Mouse (Mus musculus): ENCODE data around the gene Serpina11. TPM values are rescaled to one million over a fixed set of nuclear protein-coding genes. Genes with fewer than 3 reads are reported as not detected.

Gene Serpina11
- total and polyA plus RNA-seq, 3 experiments: not detected

DNA sequence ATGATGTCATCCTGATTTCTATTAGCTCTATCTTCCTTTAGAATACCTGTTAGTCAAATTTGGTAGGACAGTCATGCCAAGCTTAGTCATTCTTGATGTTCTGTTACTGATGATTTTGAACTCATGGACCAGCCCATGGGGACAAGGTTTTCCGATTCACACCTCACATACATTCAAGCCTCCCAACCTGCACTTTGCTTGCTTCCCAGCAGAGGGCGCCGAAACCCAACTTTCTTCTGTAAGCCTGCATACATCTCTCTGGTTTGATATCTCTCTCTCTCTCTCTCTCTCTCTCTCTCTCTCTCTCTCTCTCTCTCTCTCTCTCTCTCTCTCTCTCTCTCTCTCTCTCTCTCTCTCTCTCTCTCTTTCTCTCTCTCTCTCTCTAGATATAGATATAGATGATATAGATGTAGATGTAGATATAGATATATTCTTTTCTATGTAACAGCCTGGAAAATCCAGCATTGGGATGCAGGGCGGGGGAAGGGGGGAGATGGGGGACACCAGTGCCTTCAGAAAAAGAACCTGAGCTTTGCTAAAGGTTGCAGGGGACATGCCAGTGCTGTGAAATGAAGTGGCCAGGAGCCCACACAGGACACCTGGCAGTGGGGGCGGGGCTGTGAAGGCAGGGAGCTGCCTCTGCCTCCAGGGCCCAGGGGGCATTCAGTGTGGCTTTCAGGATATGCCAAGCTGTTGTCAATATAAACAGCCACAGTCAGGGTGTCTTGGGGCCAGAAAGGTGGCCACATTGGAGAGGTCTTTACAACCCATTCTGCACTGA lies 5.7 kb upstream of the Serpina11 start:
- H3K9me3 ChIP-seq (replicated peaks): peaks cover 75% of the 10 kb centered on the region
- H3K4me3 ChIP-seq (ENCODE audit: low read depth, low read length): no peak overlapping the region
- TF ChIP-seq CTCF (IDR thresholded peaks at IDR 0.05; ENCODE audit: low read depth, low read length) (peak; percentile 53), TAL1 (conservative IDR thresholded peaks at IDR 0.05; ENCODE audit: low read depth, low read length) (no peak)
- DNase-seq (ENCODE audit: low spot score): no peak
- ATAC-seq (ENCODE audit: extremely low read depth, insufficient number of reproducible peaks, low FRiP score, poor library complexity, severe bottlenecking): no peak
- no peaks in the 10 kb centered on the region for H3K36me3 ChIP-seq (replicated peaks)
- H3K4me1 ChIP-seq (ENCODE audit: insufficient read depth, low read depth, low read length): no peaks in the 10 kb centered on the region
- no peaks in the 10 kb centered on the region for H3K27me3 ChIP-seq (ENCODE audit: insufficient read depth, low read length)

DNA sequence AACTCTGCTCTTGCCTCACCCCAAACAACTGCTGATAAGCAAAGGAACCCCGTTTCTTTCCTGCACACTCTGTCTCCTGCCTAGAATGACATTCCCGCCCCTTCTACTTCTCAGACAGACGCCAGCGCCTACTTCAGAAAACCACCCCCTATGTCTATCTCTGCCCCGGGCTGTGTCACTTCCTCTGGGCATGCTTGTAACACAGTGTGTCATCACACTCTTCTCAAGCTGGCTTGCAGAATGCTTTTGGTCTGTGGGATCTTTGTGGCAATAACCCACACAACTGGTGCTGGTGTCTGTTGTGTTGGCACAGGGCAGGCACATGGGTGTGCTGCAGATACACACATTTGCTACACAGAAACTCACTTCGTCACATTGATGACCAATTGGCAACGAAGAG lies 3.2 kb upstream of the Serpina11 start:
- DNase-seq (ENCODE audit: low spot score) (no peak), ATAC-seq (ENCODE audit: extremely low read depth, insufficient number of reproducible peaks, low FRiP score, poor library complexity, severe bottlenecking) (no peak)
- Histone ChIP-seq H3K4me1 (ENCODE audit: insufficient read depth, low read depth, low read length) (no peaks in the 10 kb centered on the region), H3K4me3 (ENCODE audit: low read depth, low read length) (no peak overlapping the region), H3K36me3 (replicated peaks) (no peaks in the 10 kb centered on the region), H3K9me3 (replicated peaks) (peaks cover 84% of the 10 kb centered on the region), H3K27me3 (ENCODE audit: insufficient read depth, low read length) (no peaks in the 10 kb centered on the region)
- TF ChIP-seq CTCF (IDR thresholded peaks at IDR 0.05; ENCODE audit: low read depth, low read length): no peak
- TF ChIP-seq POLR2AphosphoS5 (IDR thresholded peaks at IDR 0.05; ENCODE audit: insufficient replicate concordance, low read depth, low read length): no peak
- TF ChIP-seq TAL1 (conservative IDR thresholded peaks at IDR 0.05; ENCODE audit: low read depth, low read length): no peak
- TF ChIP-seq GATA2 (IDR thresholded peaks at IDR 0.05; ENCODE audit: borderline replicate concordance, low read depth, low read length): no peak
- TF ChIP-seq GATA1 (IDR thresholded peaks at IDR 0.05; ENCODE audit: borderline replicate concordance, low read length): no peak

DNA sequence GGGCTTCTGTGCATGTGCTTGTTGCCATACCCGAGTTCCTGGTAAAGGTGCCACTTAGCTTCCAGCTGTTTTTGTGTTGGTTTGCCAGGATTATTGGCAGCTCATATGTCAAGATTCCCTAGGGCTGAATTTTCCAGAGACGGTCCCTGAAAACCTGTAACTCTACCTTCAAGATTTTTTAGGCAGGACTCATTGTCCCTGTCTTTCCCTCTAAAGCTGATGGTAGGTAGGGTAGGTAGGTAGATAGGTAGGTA lies 316 bp downstream of the Serpina11 start:
- ATAC-seq (ENCODE audit: extremely low read depth, insufficient number of reproducible peaks, low FRiP score, poor library complexity, severe bottlenecking) (no peak), DNase-seq (ENCODE audit: low spot score) (no peak)
- TF ChIP-seq POLR2AphosphoS5 (IDR thresholded peaks at IDR 0.05; ENCODE audit: insufficient replicate concordance, low read depth, low read length) (no peak), GATA2 (IDR thresholded peaks at IDR 0.05; ENCODE audit: borderline replicate concordance, low read depth, low read length) (no peak), TAL1 (conservative IDR thresholded peaks at IDR 0.05; ENCODE audit: low read depth, low read length) (no peak), CTCF (IDR thresholded peaks at IDR 0.05; ENCODE audit: low read depth, low read length) (no peak), GATA1 (IDR thresholded peaks at IDR 0.05; ENCODE audit: borderline replicate concordance, low read length) (no peak)
- Histone ChIP-seq H3K4me3 (ENCODE audit: low read depth, low read length) (no peak overlapping the region), H3K9me3 (replicated peaks) (peaks cover 80% of the 10 kb centered on the region), H3K27me3 (ENCODE audit: insufficient read depth, low read length) (no peaks in the 10 kb centered on the region; the same call in 1 of the 2 replicates), H3K4me1 (ENCODE audit: insufficient read depth, low read depth, low read length) (no peaks in the 10 kb centered on the region), H3K36me3 (replicated peaks) (no peaks in the 10 kb centered on the region)

- ATAC-seq (ENCODE audit: extremely low read depth, insufficient number of reproducible peaks, low FRiP score, poor library complexity, severe bottlenecking) (no peak), DNase-seq (ENCODE audit: low spot score) (no peak)
- Histone ChIP-seq H3K9me3 (replicated peaks) (peaks cover 79% of the 10 kb centered on the region), H3K36me3 (replicated peaks) (no peaks in the 10 kb centered on the region), H3K4me3 (ENCODE audit: low read depth, low read length) (no peak overlapping the region), H3K27me3 (ENCODE audit: insufficient read depth, low read length) (no peaks in the 10 kb centered on the region; the same call in 1 of the 2 replicates), H3K4me1 (ENCODE audit: insufficient read depth, low read depth, low read length) (no peaks in the 10 kb centered on the region)
- TF ChIP-seq TAL1 (conservative IDR thresholded peaks at IDR 0.05; ENCODE audit: low read depth, low read length) (no peak), POLR2AphosphoS5 (IDR thresholded peaks at IDR 0.05; ENCODE audit: insufficient replicate concordance, low read depth, low read length) (no peak), GATA2 (IDR thresholded peaks at IDR 0.05; ENCODE audit: borderline replicate concordance, low read depth, low read length) (no peak), CTCF (IDR thresholded peaks at IDR 0.05; ENCODE audit: low read depth, low read length) (no peak), GATA1 (IDR thresholded peaks at IDR 0.05; ENCODE audit: borderline replicate concordance, low read length) (no peak)
Measured at GRCm38 (mm10) chr12:103988754-103989513, 823 bp downstream of the Serpina11 start.

GRCm38 (mm10) chr12:103985868-103986267 lies 3.9 kb downstream of the Serpina11 start:
- no peak for TF ChIP-seq CTCF (IDR thresholded peaks at IDR 0.05; ENCODE audit: low read depth, low read length)
- no peak for TF ChIP-seq GATA2 (IDR thresholded peaks at IDR 0.05; ENCODE audit: borderline replicate concordance, low read depth, low read length)
- no peak for TF ChIP-seq POLR2AphosphoS5 (IDR thresholded peaks at IDR 0.05; ENCODE audit: insufficient replicate concordance, low read depth, low read length)
- no peak for TF ChIP-seq GATA1 (IDR thresholded peaks at IDR 0.05; ENCODE audit: borderline replicate concordance, low read length)
- no peak for TF ChIP-seq TAL1 (conservative IDR thresholded peaks at IDR 0.05; ENCODE audit: low read depth, low read length)
- peaks cover 81% of the 10 kb centered on the region for H3K9me3 ChIP-seq (replicated peaks)
- no peaks in the 10 kb centered on the region for H3K4me1 ChIP-seq (ENCODE audit: insufficient read depth, low read depth, low read length)
- H3K36me3 ChIP-seq (replicated peaks): no peaks in the 10 kb centered on the region
- no peak overlapping the region for H3K4me3 ChIP-seq (ENCODE audit: low read depth, low read length)
- H3K27me3 ChIP-seq (ENCODE audit: insufficient read depth, low read length): no peaks in the 10 kb centered on the region; the same call in 1 of the 2 replicates
- ATAC-seq (ENCODE audit: extremely low read depth, insufficient number of reproducible peaks, low FRiP score, poor library complexity, severe bottlenecking): no peak
- no peak for DNase-seq (ENCODE audit: low spot score)

- no peak for TF ChIP-seq GATA1 (IDR thresholded peaks at IDR 0.05; ENCODE audit: borderline replicate concordance, low read length)
- no peak for TF ChIP-seq CTCF (IDR thresholded peaks at IDR 0.05; ENCODE audit: low read depth, low read length)
- TF ChIP-seq TAL1 (conservative IDR thresholded peaks at IDR 0.05; ENCODE audit: low read depth, low read length): no peak
- TF ChIP-seq POLR2AphosphoS5 (IDR thresholded peaks at IDR 0.05; ENCODE audit: insufficient replicate concordance, low read depth, low read length): no peak
- TF ChIP-seq GATA2 (IDR thresholded peaks at IDR 0.05; ENCODE audit: borderline replicate concordance, low read depth, low read length): no peak
- no peak for DNase-seq (ENCODE audit: low spot score)
- Histone ChIP-seq H3K4me1 (ENCODE audit: insufficient read depth, low read depth, low read length) (no peaks in the 10 kb centered on the region), H3K9me3 (replicated peaks) (peaks cover 82% of the 10 kb centered on the region), H3K36me3 (replicated peaks) (no peaks in the 10 kb centered on the region), H3K27me3 (ENCODE audit: insufficient read depth, low read length) (no peaks in the 10 kb centered on the region; the same call in 1 of the 2 replicates), H3K4me3 (ENCODE audit: low read depth, low read length) (no peak overlapping the region)
- ATAC-seq (ENCODE audit: extremely low read depth, insufficient number of reproducible peaks, low FRiP score, poor library complexity, severe bottlenecking): no peak
Measured at GRCm38 (mm10) chr12:103984935-103985334, 4.8 kb downstream of the Serpina11 start.

Measured in G1E (cell line).